Mouse (Mus musculus): ENCODE data around the gene Klf17.

GRCm38 (mm10) chr4:117806992-117807391 lies 41.5 kb upstream of the Klf17 start:
- no peak for TF ChIP-seq CTCF (IDR thresholded peaks at IDR 0.05; ENCODE audit: extremely low read depth, insufficient read depth, insufficient read length, insufficient replicate concordance)
- no peak for TF ChIP-seq POLR2A (IDR thresholded peaks at IDR 0.05; ENCODE audit: low read depth, low read length)
